Mouse (Mus musculus): ENCODE results near the gene Gtpbp1. TPM values are rescaled to one million over a fixed set of nuclear protein-coding genes. Genes with fewer than 3 reads are reported as not detected.

Gene Gtpbp1
- polyA plus RNA-seq (2017; shearing (Covaris generic)), result 60.9 TPM

GRCm38 (mm10) chr15:79690426-79691022, at the start of gene Gtpbp1:
Gtpbp1 (plus strand) TSS chr15:79690845.

GRCm38 (mm10) chr15:79658531-79659375, 31.9 kb upstream of the Gtpbp1 start, which contains the start of the genes Fam227a and Cby1:
Fam227a (minus strand) TSS chr15:79658956.
Cby1 (plus strand) TSS chr15:79659199.

GRCm38 (mm10) chr15:79670249-79670971, 20.2 kb upstream of the Gtpbp1 start, which contains the start of gene Tomm22:
Tomm22 (plus strand) TSS chr15:79670861.

GRCm38 (mm10) chr15:79687646-79688267, 2.9 kb upstream of the Gtpbp1 start, which contains the start of gene Josd1:
Josd1 (minus strand) TSS chr15:79687919.

GRCm38 (mm10) chr15:79741921-79742705, 51.5 kb downstream of the Gtpbp1 start, which contains the start of gene Sun2:
Sun2 (minus strand) TSS chr15:79742536.

Other genes with a start within 250 kb of the Gtpbp1 start
- 7.7 TPM for gene Csnk1e, start 235.3 kb upstream of the Gtpbp1 start, polyA plus RNA-seq (2017; shearing (Covaris generic))
- not detected for gene Kcnj4, start 185.6 kb upstream of the Gtpbp1 start, polyA plus RNA-seq (2017; shearing (Covaris generic))
- 0.20 TPM for gene Kdelr3, start 174.4 kb upstream of the Gtpbp1 start, polyA plus RNA-seq (2017; shearing (Covaris generic))
- 28.7 TPM for gene Ddx17, start 144.1 kb upstream of the Gtpbp1 start, polyA plus RNA-seq (2017; shearing (Covaris generic))
- gene Dmc1, start 85.7 kb upstream of the Gtpbp1 start, polyA plus RNA-seq (2017; shearing (Covaris generic)), result not detected
- 0.44 TPM for gene Fam227a, start 31.9 kb upstream of the Gtpbp1 start, polyA plus RNA-seq (2017; shearing (Covaris generic))
- 17.2 TPM for gene Cby1, start 31.6 kb upstream of the Gtpbp1 start, polyA plus RNA-seq (2017; shearing (Covaris generic))
- gene Tomm22, start 20.0 kb upstream of the Gtpbp1 start, polyA plus RNA-seq (2017; shearing (Covaris generic)), result 234 TPM
- 2.6 TPM for gene Josd1, start 2.9 kb upstream of the Gtpbp1 start, polyA plus RNA-seq (2017; shearing (Covaris generic))
- 15.1 TPM for gene Sun2, start 51.7 kb downstream of the Gtpbp1 start, polyA plus RNA-seq (2017; shearing (Covaris generic))
- gene Dnal4, start 87.0 kb downstream of the Gtpbp1 start, polyA plus RNA-seq (2017; shearing (Covaris generic)), result 12.3 TPM
- not detected for gene Nptxr, start 113.9 kb downstream of the Gtpbp1 start, polyA plus RNA-seq (2017; shearing (Covaris generic))
- gene Npcd, start 143.4 kb downstream of the Gtpbp1 start, polyA plus RNA-seq (2017; shearing (Covaris generic)), result not detected
- 59.4 TPM for gene Cbx6, start 143.8 kb downstream of the Gtpbp1 start, polyA plus RNA-seq (2017; shearing (Covaris generic))
- gene Apobec3, start 200.8 kb downstream of the Gtpbp1 start, polyA plus RNA-seq (2017; shearing (Covaris generic)), result 520 TPM